Mouse (Mus musculus): ENCODE data around the gene Ppp2r5e. TPM values are rescaled to one million over a fixed set of nuclear protein-coding genes. Genes with fewer than 3 reads are reported as not detected.

Ppp2r5e gene
- polyA plus RNA-seq, 1 experiment, result 39.4 TPM

DNA sequence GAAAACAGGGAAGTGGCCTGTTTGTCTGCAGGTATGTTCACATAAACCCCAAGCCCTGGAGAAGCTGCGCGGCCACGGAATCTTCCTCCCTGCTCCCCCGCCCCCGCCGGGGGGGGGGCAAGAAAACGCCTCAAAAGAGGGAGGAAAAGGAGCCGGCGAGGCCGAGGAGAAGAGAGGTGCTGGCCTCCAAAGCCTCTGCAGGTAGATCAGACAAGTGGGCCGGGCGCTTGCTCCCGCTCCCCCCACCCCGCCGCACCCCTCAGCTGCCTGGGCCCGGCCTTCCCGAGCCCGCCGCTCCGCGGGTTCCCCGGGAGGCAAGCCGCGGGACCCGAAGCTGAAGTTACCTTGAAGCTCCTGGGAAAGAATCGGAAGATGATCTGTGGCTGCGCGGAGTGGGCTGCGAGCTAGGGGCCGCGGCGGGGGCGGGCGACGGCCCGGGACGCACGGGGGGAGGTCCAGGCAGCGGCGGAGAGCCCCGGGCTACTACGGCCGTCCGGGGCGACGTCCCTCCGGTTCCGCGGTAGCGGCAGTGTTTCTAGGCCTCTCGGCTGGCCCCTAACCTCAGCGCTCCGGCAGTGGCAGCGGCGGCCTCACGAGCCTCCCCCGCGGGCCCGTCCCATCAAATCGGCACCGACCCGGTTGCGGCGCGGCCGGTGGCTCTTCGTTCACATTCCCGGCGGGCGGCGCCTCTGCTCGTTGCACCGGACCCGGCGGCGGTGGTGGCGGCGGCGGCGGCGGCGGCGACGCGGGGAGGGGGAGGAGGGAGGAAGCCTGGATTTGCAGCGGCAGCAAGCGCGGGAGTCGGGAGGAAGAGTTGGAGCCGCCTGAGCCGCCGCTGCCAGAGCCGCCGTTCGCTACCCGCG is 523 bp downstream of the Ppp2r5e start:
- no peaks in the 10 kb centered on the region for H3K27me3 ChIP-seq (ENCODE audit: control insufficient read depth, insufficient read depth, low read length)
- TF ChIP-seq CTCF (IDR thresholded peaks at IDR 0.05; ENCODE audit: borderline replicate concordance, insufficient read depth, low read depth, low read length), result no peak
- TF ChIP-seq POLR2A (IDR thresholded peaks at IDR 0.05; ENCODE audit: borderline replicate concordance, insufficient read depth, low read length), result no peak
- peak overlapping the region; percentile 75 for H3K27ac ChIP-seq (ENCODE audit: insufficient read depth, low read length)
- 1% methylated on average over 95 of the region's 97 CpGs for WGBS
- H3K4me1 ChIP-seq (ENCODE audit: control insufficient read depth, insufficient read depth, low read length), result peaks cover 12% of the 10 kb centered on the region
- peak in 1 of 2 experiments; percentile 52 for DNase-seq
- H3K4me3 ChIP-seq (replicated peaks; ENCODE audit: insufficient read depth, low read depth, low read length), result peak overlapping the region; percentile 82

DNA sequence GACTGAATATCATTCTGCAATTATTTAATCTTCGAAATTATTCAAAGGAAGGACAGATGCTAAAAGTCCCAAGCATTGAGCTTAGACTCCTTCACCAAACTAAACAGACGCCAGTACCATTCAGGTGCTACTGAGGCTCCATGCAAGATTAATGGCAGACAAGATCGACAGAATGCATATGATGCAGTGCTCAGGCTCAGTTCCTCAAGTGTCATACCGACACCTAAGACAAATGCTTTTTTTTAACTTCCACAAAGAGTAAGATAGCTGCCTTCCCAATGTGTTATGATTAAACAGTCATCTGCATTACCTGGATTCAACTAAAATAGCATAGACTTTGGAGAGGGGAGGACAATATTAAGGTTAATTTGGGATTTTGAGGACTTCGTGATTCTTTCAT is 1.6 kb downstream of the Ppp2r5e start:
- peaks cover 12% of the 10 kb centered on the region for H3K4me1 ChIP-seq (ENCODE audit: control insufficient read depth, insufficient read depth, low read length)
- H3K27me3 ChIP-seq (ENCODE audit: control insufficient read depth, insufficient read depth, low read length), result no peaks in the 10 kb centered on the region
- H3K27ac ChIP-seq (ENCODE audit: insufficient read depth, low read length), result no peak overlapping the region
- WGBS, result 32% methylated on average over 5 of the region's 5 CpGs
- no peak for DNase-seq
- TF ChIP-seq POLR2A (IDR thresholded peaks at IDR 0.05; ENCODE audit: borderline replicate concordance, insufficient read depth, low read length) (no peak), CTCF (IDR thresholded peaks at IDR 0.05; ENCODE audit: borderline replicate concordance, insufficient read depth, low read depth, low read length) (no peak)
- H3K4me3 ChIP-seq (replicated peaks; ENCODE audit: insufficient read depth, low read depth, low read length), result peak overlapping the region; percentile 82

DNA sequence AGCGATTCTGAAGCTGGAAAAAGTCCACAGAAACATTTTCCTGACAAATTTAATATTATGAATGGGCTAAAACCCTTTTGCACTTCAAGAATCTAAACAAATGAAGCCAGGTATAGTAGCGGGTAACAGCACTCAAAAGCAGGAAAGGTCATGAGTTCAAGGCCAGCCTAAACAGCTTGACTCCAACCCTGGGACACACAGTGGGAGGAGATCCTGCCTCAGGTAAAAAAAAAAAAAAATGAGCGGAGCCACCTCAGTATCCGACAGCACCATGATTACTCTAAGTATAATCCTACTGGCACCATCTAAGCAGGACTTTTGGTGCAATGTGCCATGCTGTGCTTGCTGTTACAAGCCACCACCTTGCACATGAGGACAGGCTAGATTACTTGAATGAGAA is 2.2 kb downstream of the Ppp2r5e start:
- 45% methylated on average over 4 of the region's 4 CpGs for WGBS
- H3K27me3 ChIP-seq (ENCODE audit: control insufficient read depth, insufficient read depth, low read length), result no peaks in the 10 kb centered on the region
- TF ChIP-seq CTCF (IDR thresholded peaks at IDR 0.05; ENCODE audit: borderline replicate concordance, insufficient read depth, low read depth, low read length) (no peak), POLR2A (IDR thresholded peaks at IDR 0.05; ENCODE audit: borderline replicate concordance, insufficient read depth, low read length) (no peak)
- peak overlapping the region; percentile 50 for H3K4me3 ChIP-seq (replicated peaks; ENCODE audit: insufficient read depth, low read depth, low read length)
- H3K27ac ChIP-seq (ENCODE audit: insufficient read depth, low read length), result no peak overlapping the region
- peaks cover 12% of the 10 kb centered on the region for H3K4me1 ChIP-seq (ENCODE audit: control insufficient read depth, insufficient read depth, low read length)
- DNase-seq, result no peak

GRCm38 (mm10) chr12:75587501-75587900 is 8.5 kb downstream of the Ppp2r5e start:
- Histone ChIP-seq H3K27me3 (ENCODE audit: control insufficient read depth, insufficient read depth, low read length) (no peaks in the 10 kb centered on the region), H3K27ac (ENCODE audit: insufficient read depth, low read length) (no peak overlapping the region), H3K4me3 (replicated peaks; ENCODE audit: insufficient read depth, low read depth, low read length) (no peak overlapping the region), H3K4me1 (ENCODE audit: control insufficient read depth, insufficient read depth, low read length) (peaks cover 3% of the 10 kb centered on the region; the same call in 1 of the 2 replicates)
- TF ChIP-seq CTCF (IDR thresholded peaks at IDR 0.05; ENCODE audit: borderline replicate concordance, insufficient read depth, low read depth, low read length), result 0 out of 2 replicates have a peak, but pooled peaks have one; percentile 13
- no peak for TF ChIP-seq POLR2A (IDR thresholded peaks at IDR 0.05; ENCODE audit: borderline replicate concordance, insufficient read depth, low read length)
- no peak for DNase-seq

DNA sequence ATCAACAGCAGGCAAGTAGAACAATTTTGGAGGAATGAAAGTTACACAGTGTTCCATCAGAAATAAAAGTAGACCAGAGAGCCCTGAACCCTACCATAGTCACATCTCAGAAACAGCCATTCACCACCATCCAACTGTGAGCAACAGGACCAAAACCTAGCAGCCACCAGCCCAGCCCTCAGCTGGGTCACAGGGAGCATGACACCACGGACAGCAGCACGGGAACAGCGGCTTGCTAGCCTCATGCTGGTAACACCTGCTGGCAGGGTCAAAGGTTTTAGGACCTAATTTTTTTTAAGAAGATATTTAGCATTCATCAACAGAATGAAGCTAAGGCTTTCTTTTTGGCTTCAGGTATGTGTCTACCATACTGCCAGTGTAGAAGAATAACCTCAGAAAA is 12.3 kb downstream of the Ppp2r5e start:
- DNase-seq, result no peak
- 43% methylated on average over 3 of the region's 3 CpGs for WGBS
- Histone ChIP-seq H3K4me3 (replicated peaks; ENCODE audit: insufficient read depth, low read depth, low read length) (no peak overlapping the region), H3K4me1 (ENCODE audit: control insufficient read depth, insufficient read depth, low read length) (peaks cover 3% of the 10 kb centered on the region; the same call in 1 of the 2 replicates), H3K27me3 (ENCODE audit: control insufficient read depth, insufficient read depth, low read length) (no peaks in the 10 kb centered on the region), H3K27ac (ENCODE audit: insufficient read depth, low read length) (no peak overlapping the region)
- TF ChIP-seq CTCF (IDR thresholded peaks at IDR 0.05; ENCODE audit: borderline replicate concordance, insufficient read depth, low read depth, low read length) (no peak), POLR2A (IDR thresholded peaks at IDR 0.05; ENCODE audit: borderline replicate concordance, insufficient read depth, low read length) (no peak)

GRCm38 (mm10) chr12:75579076-75579475 is 17.0 kb downstream of the Ppp2r5e start:
- peaks cover 3% of the 10 kb centered on the region; the same call in 1 of the 2 replicates for H3K4me1 ChIP-seq (ENCODE audit: control insufficient read depth, insufficient read depth, low read length)

DNA sequence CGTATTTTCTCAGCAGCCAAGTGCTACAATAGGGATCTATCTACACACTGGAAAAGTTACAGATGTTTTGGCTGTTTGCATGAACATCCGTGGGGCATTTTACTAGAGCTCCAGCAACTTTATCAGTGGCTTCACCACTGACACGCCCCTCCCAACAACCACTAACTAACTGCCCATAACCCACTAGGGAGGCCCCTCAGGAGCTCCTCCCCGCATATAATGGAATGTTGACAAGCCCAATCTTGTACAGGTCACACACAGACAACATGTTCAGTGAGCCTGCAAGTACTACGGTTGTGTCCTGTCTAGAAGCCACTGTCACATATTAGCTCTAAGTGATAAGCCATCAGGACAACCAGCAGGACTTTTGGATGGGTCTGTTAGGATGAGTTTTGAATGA is 18.8 kb downstream of the Ppp2r5e start:
- Histone ChIP-seq H3K27ac (ENCODE audit: insufficient read depth, low read length) (no peak overlapping the region), H3K27me3 (ENCODE audit: control insufficient read depth, insufficient read depth, low read length) (no peaks in the 10 kb centered on the region), H3K4me1 (ENCODE audit: control insufficient read depth, insufficient read depth, low read length) (no peaks in the 10 kb centered on the region; the same call in 1 of the 2 replicates), H3K4me3 (replicated peaks; ENCODE audit: insufficient read depth, low read depth, low read length) (no peak overlapping the region)
- DNase-seq, result no peak
- 60% methylated on average over 5 of the region's 5 CpGs for WGBS
- TF ChIP-seq CTCF (IDR thresholded peaks at IDR 0.05; ENCODE audit: borderline replicate concordance, insufficient read depth, low read depth, low read length) (no peak), POLR2A (IDR thresholded peaks at IDR 0.05; ENCODE audit: borderline replicate concordance, insufficient read depth, low read length) (no peak)

More at GRCm38 (mm10) chr12:75579076-75579475, 17.0 kb downstream of the Ppp2r5e start:
- 82% methylated on average over 2 of the region's 2 CpGs for WGBS
- TF ChIP-seq POLR2A (IDR thresholded peaks at IDR 0.05; ENCODE audit: borderline replicate concordance, insufficient read depth, low read length) (no peak), CTCF (IDR thresholded peaks at IDR 0.05; ENCODE audit: borderline replicate concordance, insufficient read depth, low read depth, low read length) (no peak)
- no peak for DNase-seq
- Histone ChIP-seq H3K27me3 (ENCODE audit: control insufficient read depth, insufficient read depth, low read length) (no peaks in the 10 kb centered on the region), H3K27ac (ENCODE audit: insufficient read depth, low read length) (no peak overlapping the region), H3K4me3 (replicated peaks; ENCODE audit: insufficient read depth, low read depth, low read length) (no peak overlapping the region)

- DNase-seq, result peak in 1 of 2 experiments; percentile 33
- Histone ChIP-seq H3K27me3 (ENCODE audit: control insufficient read depth, insufficient read depth, low read length) (no peaks in the 10 kb centered on the region), H3K27ac (ENCODE audit: insufficient read depth, low read length) (no peak overlapping the region), H3K4me1 (ENCODE audit: control insufficient read depth, insufficient read depth, low read length) (no peaks in the 10 kb centered on the region; the same call in none of the 2 replicates), H3K4me3 (replicated peaks; ENCODE audit: insufficient read depth, low read depth, low read length) (no peak overlapping the region)
- WGBS, result 66% methylated on average over 4 of the region's 4 CpGs
- TF ChIP-seq POLR2A (IDR thresholded peaks at IDR 0.05; ENCODE audit: borderline replicate concordance, insufficient read depth, low read length) (no peak), CTCF (IDR thresholded peaks at IDR 0.05; ENCODE audit: borderline replicate concordance, insufficient read depth, low read depth, low read length) (peak; percentile 12; the same call in 1 of the 2 replicates)
Measured at GRCm38 (mm10) chr12:75572271-75572670, 23.8 kb downstream of the Ppp2r5e start.

Data from cerebellum, adult 2 months (tissue).